Mouse (Mus musculus) CH12.LX (cell line): ENCODE data around the gene Rita1. TPM values are rescaled to one million over a fixed set of nuclear protein-coding genes. Genes with fewer than 3 reads are reported as not detected.

Experiments
- DNase-seq: peaks from one replicate; pipeline ENCODE4 v3.0.0-alpha.2; 2013; ENCODE audit errors: extremely low read depth
- H3K27ac ChIP-seq: 2 replicates; pipeline ENCODE4 v1.5.1; 2012; ENCODE audit warnings: low read depth, mild to moderate bottlenecking, control low read depth, moderate library complexity; ENCODE audit not compliant: insufficient read depth
- H3K27me3 ChIP-seq: replicated peaks from 2 replicates; pipeline ENCODE3; 2012; ENCODE audit warnings: inconsistent platforms
- H3K36me3 ChIP-seq, 2 experiments: replicated peaks in 1 of 2; 2 replicates each; pipeline versions ENCODE3 to v1.6.1; 2012; ENCODE audit warnings: inconsistent platforms in 1 of 2, low read length in 1 of 2, mild to moderate bottlenecking in 1 of 2, mixed read lengths in 1 of 2, moderate library complexity in 1 of 2; ENCODE audit not compliant: control insufficient read depth in 1 of 2, insufficient read depth in 1 of 2
- H3K4me1 ChIP-seq, 2 experiments: 2 replicates each; pipeline ENCODE4 v1.6.1; 2012; ENCODE audit warnings: inconsistent platforms in 1 of 2, moderate library complexity in 1 of 2; ENCODE audit not compliant: insufficient read depth in 2 of 2, control insufficient read depth in 1 of 2
- H3K4me2 ChIP-seq: 2 replicates; pipeline ENCODE4 v1.6.1; 2012; ENCODE audit warnings: low read depth, mild to moderate bottlenecking, control low read depth; ENCODE audit not compliant: poor library complexity, insufficient read depth, severe bottlenecking
- H3K4me3 ChIP-seq, 3 experiments: fragments of 150-350 bp in 1 of 3; sonication (generic) in 1 of 3; replicated peaks in 1 of 3; 2 replicates each; pipeline versions ENCODE3 to v1.5.1; 2011 to 2012; ENCODE audit warnings: low read depth in 2 of 3, low read length in 2 of 3, mild to moderate bottlenecking in 2 of 3, moderate library complexity in 2 of 3, control low read depth in 1 of 3, improper control_type of control experiment in 1 of 3, inconsistent platforms in 1 of 3, mixed read lengths in 1 of 3; ENCODE audit not compliant: poor library complexity in 1 of 3
- H3K79me2 ChIP-seq: replicated peaks from 2 replicates; pipeline ENCODE4 v1.6.1; 2012; ENCODE audit warnings: mild to moderate bottlenecking, moderate library complexity; ENCODE audit not compliant: control insufficient read depth, poor library complexity, insufficient read depth, severe bottlenecking; ENCODE audit errors: extremely low read depth
- H3K9ac ChIP-seq: 2 replicates; pipeline ENCODE4 v1.6.1; 2012; ENCODE audit warnings: low read depth, mild to moderate bottlenecking, control low read depth, moderate library complexity; ENCODE audit not compliant: insufficient read depth
- H3K9me3 ChIP-seq: replicated peaks from 2 replicates; pipeline ENCODE3; 2012; ENCODE audit warnings: low read length, inconsistent platforms, mixed read lengths
- CTCF ChIP-seq, 2 experiments: IDR thresholded peaks in 1 of 2; conservative IDR thresholded peaks in 1 of 2; 2 replicates each; pipeline ENCODE4 v1.5.1; 2011 to 2012; ENCODE audit warnings: low read depth in 2 of 2, low read length in 2 of 2, improper control_type of control experiment in 1 of 2, inconsistent platforms in 1 of 2, mild to moderate bottlenecking in 1 of 2, moderate library complexity in 1 of 2
- E2F4 ChIP-seq: IDR thresholded peaks from 2 replicates; pipeline ENCODE4 v1.6.1; 2011; ENCODE audit warnings: low read depth, low read length, improper control_type of control experiment; ENCODE audit not compliant: insufficient replicate concordance
- ETS1 ChIP-seq: conservative IDR thresholded peaks from 2 replicates; pipeline ENCODE4 v1.6.1; 2012; ENCODE audit warnings: low read depth, mild to moderate bottlenecking, inconsistent platforms, low read length, improper control_type of control experiment, moderate library complexity
- GABPA ChIP-seq: IDR thresholded peaks from 2 replicates; pipeline ENCODE4 v1.6.1; 2012; ENCODE audit warnings: low read depth, low read length, improper control_type of control experiment, inconsistent platforms; ENCODE audit not compliant: insufficient replicate concordance
- IRF4 ChIP-seq: IDR thresholded peaks from 2 replicates; pipeline ENCODE4 v1.6.1; 2014; ENCODE audit warnings: low read depth, mild to moderate bottlenecking, inconsistent platforms, low read length, improper control_type of control experiment
- JUN ChIP-seq: IDR thresholded peaks from 2 replicates; pipeline ENCODE4 v1.6.1; 2011; ENCODE audit warnings: low read depth, mild to moderate bottlenecking, low read length, improper control_type of control experiment, moderate library complexity; ENCODE audit not compliant: insufficient read depth
- MAX ChIP-seq: IDR thresholded peaks from 2 replicates; pipeline ENCODE4 v1.6.1; 2011; ENCODE audit warnings: low read length, improper control_type of control experiment
- MEF2A ChIP-seq: IDR thresholded peaks from 2 replicates; pipeline ENCODE4 v1.6.1; 2014; ENCODE audit warnings: low read depth, mild to moderate bottlenecking, inconsistent platforms, low read length, improper control_type of control experiment, borderline replicate concordance
- MYC ChIP-seq: IDR thresholded peaks from 2 replicates; pipeline ENCODE4 v1.6.1; 2011; ENCODE audit warnings: low read depth, mild to moderate bottlenecking, improper control_type of control experiment, low read length
- NELFE ChIP-seq: IDR thresholded peaks from 2 replicates; pipeline ENCODE4 v1.6.1; 2011; ENCODE audit warnings: low read depth, low read length, improper control_type of control experiment
- NRF1 ChIP-seq: IDR thresholded peaks from 2 replicates; pipeline ENCODE4 v1.6.1; 2014; ENCODE audit warnings: low read depth, mild to moderate bottlenecking, inconsistent platforms, low read length, improper control_type of control experiment, moderate library complexity
- PAX5 ChIP-seq: IDR thresholded peaks from 2 replicates; pipeline ENCODE4 v1.6.1; 2012; ENCODE audit warnings: low read length, inconsistent platforms, mixed read lengths
- POLR2A ChIP-seq: IDR thresholded peaks from 2 replicates; pipeline ENCODE4 v1.6.1; 2011; ENCODE audit warnings: low read depth, mild to moderate bottlenecking, improper control_type of control experiment, low read length
- RAD21 ChIP-seq: IDR thresholded peaks from 2 replicates; pipeline ENCODE4 v1.6.1; 2011; ENCODE audit warnings: low read depth, mild to moderate bottlenecking, low read length, improper control_type of control experiment, moderate library complexity
- RCOR1 ChIP-seq: conservative IDR thresholded peaks from 2 replicates; pipeline ENCODE4 v1.6.1; 2012; ENCODE audit warnings: low read depth, mild to moderate bottlenecking, inconsistent platforms, low read length, improper control_type of control experiment
- SMC3 ChIP-seq: IDR thresholded peaks from 2 replicates; pipeline ENCODE4 v1.6.1; 2011; ENCODE audit warnings: low read depth, low read length, improper control_type of control experiment
- TCF12 ChIP-seq: IDR thresholded peaks from 2 replicates; pipeline ENCODE4 v1.6.1; 2014; ENCODE audit warnings: low read depth, mild to moderate bottlenecking, inconsistent platforms, low read length, improper control_type of control experiment
- UBTF ChIP-seq: IDR thresholded peaks from 2 replicates; pipeline ENCODE4 v1.6.1; 2012; ENCODE audit warnings: low read depth, mild to moderate bottlenecking, inconsistent platforms, low read length, improper control_type of control experiment, moderate library complexity
- USF1 ChIP-seq: IDR thresholded peaks from 2 replicates; pipeline ENCODE4 v1.6.1; 2014; ENCODE audit warnings: low read depth, mild to moderate bottlenecking, inconsistent platforms, low read length, improper control_type of control experiment
- ZC3H11A ChIP-seq: IDR thresholded peaks from 2 replicates; pipeline ENCODE4 v1.6.1; 2012; ENCODE audit warnings: low read depth, mild to moderate bottlenecking, inconsistent platforms, low read length, improper control_type of control experiment
- ZKSCAN1 ChIP-seq: IDR thresholded peaks from 2 replicates; pipeline ENCODE4 v1.6.1; 2012; ENCODE audit warnings: low read depth, inconsistent platforms, low read length, improper control_type of control experiment, borderline replicate concordance
- ZNF384 ChIP-seq: IDR thresholded peaks from 2 replicates; pipeline ENCODE4 v1.6.1; 2012; ENCODE audit warnings: low read depth, low read length, improper control_type of control experiment, inconsistent platforms
- dilution Hi-C: fragments of 300-500 bp; cut with MboI; formaldehyde crosslinking; loops from 2 replicates; pipeline ENCODE4 v1.14.3; 2020; ENCODE audit warnings: low sequenced_read_pairs; ENCODE audit not compliant: extremely low pct_unique_long_range_greater_than_20kb, extremely low pct_ligation_motif_present
- in situ Hi-C: fragments of 300-500 bp; cut with MboI; formaldehyde crosslinking; loops from 3 replicates; pipeline ENCODE4 v1.14.3; 2019; ENCODE audit warnings: low sequenced_read_pairs, low pct_ligation_motif_present, low pct_unique_long_range_greater_than_20kb, mixed read lengths
- polyA plus RNA-seq: library from polyadenylated mRNA; unstranded; fragments of >175 nt; gene quantifications from 2 replicates; pipeline ENCODE4 v1.2.1, GENCODE M21; 2012; ENCODE audit warnings: low read depth; ENCODE audit not compliant: insufficient read length
- total RNA-seq, 2 experiments: library from RNA; depleted of rRNA; stranded (reverse); fragments of 300-350 nt in 1 of 2; fragments of >200 nt in 1 of 2; gene quantifications; 2 replicates each; pipeline ENCODE4 v1.2.3; 2012 to 2014

The Rita1 gene
- total and polyA plus RNA-seq, 3 experiments, result 6.3 to 10.2 (median 7.3) TPM

- TF ChIP-seq PAX5, result no peak
- no peak for TF ChIP-seq USF1
- no peak for TF ChIP-seq ZNF384
- no peak for TF ChIP-seq MAX
- no peak for TF ChIP-seq E2F4
- TF ChIP-seq GABPA, result no peak
- no peak for TF ChIP-seq UBTF
- peak; percentile 66; the same call in 1 of the 2 replicates for TF ChIP-seq IRF4
- 0 out of 2 replicates have a peak, but pooled peaks have one; percentile 61 for TF ChIP-seq MYC
- TF ChIP-seq JUN, result no peak
- no peak for TF ChIP-seq ETS1
- no peak for TF ChIP-seq POLR2A
- TF ChIP-seq TCF12, result peak; percentile 34; the same call in 1 of the 2 replicates
- no peak for TF ChIP-seq NRF1
Measured at GRCm38 (mm10) chr5:120605688-120606087, 6.7 kb downstream of the Rita1 start (continued).

DNA sequence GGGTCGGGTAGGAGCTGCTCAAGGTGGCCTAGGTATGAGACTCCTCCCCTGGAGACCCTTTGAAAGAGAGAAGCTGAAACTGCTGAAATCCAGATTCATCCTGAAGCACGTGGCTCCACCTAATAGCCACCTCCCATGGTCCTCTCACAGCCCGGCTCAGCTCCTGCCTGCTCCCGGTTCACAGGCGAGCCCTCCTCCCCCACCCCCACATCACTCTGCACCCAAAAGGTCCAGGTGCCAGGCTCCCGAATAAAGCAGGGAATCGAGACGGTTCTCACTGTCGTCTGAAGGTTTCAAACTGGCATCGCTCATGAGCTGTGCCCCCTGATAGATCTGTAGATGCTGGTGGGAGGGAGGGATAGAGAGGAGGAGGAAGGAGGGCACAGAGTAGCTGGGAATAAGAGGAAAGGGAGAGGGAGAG is 7.1 kb downstream of the Rita1 start:
- Histone ChIP-seq H3K27ac (no peak overlapping the region), H3K9me3 (no peaks in the 10 kb centered on the region), H3K79me2 (no peaks in the 10 kb centered on the region), H3K4me1 (peaks cover 0 to 10% of the 10 kb centered on the region in 2 experiments; a peak in 2 of 4 replicates), H3K27me3 (peaks cover under 1% of the 10 kb centered on the region), H3K36me3 (peaks cover 0 to 33% of the 10 kb centered on the region in 2 experiments), H3K4me2 (peak overlapping the region; percentile 53), H3K4me3 (peak overlapping the region; percentile 25 to 56 (median 41)), H3K9ac (peak overlapping the region; percentile 5; the same call in 1 of the 2 replicates)
- dilution Hi-C loops, result no loop called here
- in situ Hi-C loops, result loop anchor here (5.0 to 25.0 kb wide), 3 partner anchors 88 to 468 kb away; no protein-coding TSS in a partner anchor
- TF ChIP-seq ZNF384 (no peak), MAX (peak; percentile 40; the same call in 1 of the 2 replicates)
- no peak for DNase-seq

DNA sequence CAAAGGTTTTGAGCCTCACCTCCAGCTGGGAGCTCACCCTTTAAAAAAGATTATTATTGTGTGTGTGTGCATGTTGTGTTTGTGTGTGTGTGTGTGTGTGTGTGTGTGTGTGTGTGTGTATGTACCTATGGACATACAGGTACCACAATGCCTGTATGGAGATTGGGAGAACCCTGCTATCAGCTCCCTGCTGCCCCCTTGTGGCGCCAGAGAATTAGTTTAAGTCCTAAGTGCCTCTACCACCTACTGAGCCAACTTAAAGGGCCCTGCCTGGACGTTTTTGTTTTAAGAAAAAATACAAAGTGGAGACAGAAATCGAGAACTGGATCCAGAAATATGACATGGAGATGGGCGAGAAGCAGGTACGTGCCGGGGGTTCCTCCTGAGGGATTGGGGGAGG is 7.5 kb downstream of the Rita1 start:
- Histone ChIP-seq H3K27me3 (peaks cover 2% of the 10 kb centered on the region), H3K4me2 (peak overlapping the region; percentile 53)
- peak; percentile 92 for DNase-seq
- TF ChIP-seq IRF4 (peak; percentile 40; the same call in 1 of the 2 replicates), SMC3 (peak; percentile 87), RCOR1 (no peak), TCF12 (no peak), USF1 (no peak), NRF1 (no peak), CTCF (conservative IDR thresholded peaks at IDR 0.05 in 1 of 2, IDR thresholded peaks at IDR 0.05 in 1 of 2; ENCODE audit: low read depth in 2 of 2, low read length in 2 of 2) (peak; percentile 57 to 90; a peak in 3 of 4 replicates), UBTF (no peak), ZC3H11A (peak; percentile 21; the same call in 1 of the 2 replicates), ZKSCAN1 (no peak), MEF2A (no peak), JUN (no peak), POLR2A (no peak), NELFE (no peak), RAD21 (peak; percentile 73)
- TF ChIP-seq, all 38 proteins: peak for 5
- in situ Hi-C loops (loop anchor here (5.0 to 25.0 kb wide), 3 partner anchors 88 to 468 kb away; no protein-coding TSS in a partner anchor), dilution Hi-C loops (no loop called here)
- Histone ChIP-seq H3K36me3 (peaks cover 0 to 29% of the 10 kb centered on the region in 2 experiments), H3K9ac (no peak overlapping the region), H3K4me3 (peak overlapping the region; percentile 25 to 56 (median 41)), H3K9me3 (no peaks in the 10 kb centered on the region), H3K4me1 (peaks cover 0 to 10% of the 10 kb centered on the region in 2 experiments; a peak in 2 of 4 replicates), H3K79me2 (no peaks in the 10 kb centered on the region), H3K27ac (no peak overlapping the region)
